Mouse (Mus musculus) spleen, postnatal 4 days (tissue): ENCODE measurements around the gene Gm49450.

Experiments
- DNase-seq, 2 experiments: peaks; one replicate each; pipeline ENCODE4 v3.0.0; 2022; ENCODE audit warnings: low spot score in 2 of 2

The Gm49450 gene

DNA sequence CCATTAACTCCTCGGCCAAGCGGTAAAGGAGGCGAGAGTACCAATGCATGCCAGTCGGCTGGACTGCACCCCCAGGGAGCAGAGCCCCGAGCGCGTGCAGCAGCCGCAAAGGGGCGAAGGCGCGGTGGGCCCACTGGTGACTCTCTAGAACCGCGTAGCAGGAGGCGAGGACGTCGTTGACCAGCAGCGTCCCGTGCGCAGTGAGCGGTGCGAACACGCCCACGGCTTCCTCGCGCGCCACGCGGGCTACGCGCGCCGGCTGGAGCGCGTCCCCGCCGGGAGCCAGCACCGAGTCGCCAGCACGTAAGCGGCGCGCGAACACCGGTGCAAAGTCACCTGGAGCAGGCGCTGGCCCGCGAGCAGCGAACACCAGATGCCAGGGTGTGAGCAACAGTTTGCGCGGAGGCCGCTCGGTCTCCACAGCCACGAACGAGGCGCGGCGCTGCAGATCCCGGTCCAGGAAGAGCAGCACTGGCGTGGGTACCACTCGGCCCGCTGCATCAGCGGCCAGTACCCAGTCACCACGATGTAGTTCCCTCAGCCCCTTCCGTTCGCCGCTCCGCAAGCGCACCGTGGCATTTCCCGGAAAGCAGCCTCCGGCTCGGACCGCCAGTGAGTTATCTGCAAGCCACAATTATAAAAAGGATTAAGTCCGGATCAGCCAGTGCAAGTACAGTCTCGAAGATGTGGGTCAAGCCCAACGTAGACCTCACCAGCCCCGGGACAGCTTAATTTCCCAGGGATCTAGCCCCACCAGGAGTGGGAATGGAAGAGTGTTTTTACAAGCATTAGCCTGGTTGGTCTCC lies 59.2 kb downstream of the Gm49450 start, which contains the start of gene Rhebl1:
TSS of gene Rhebl1 (minus strand) at position 601 of the 806 bp plus-strand sequence.
- DNase-seq = no peak

GRCm38 (mm10) chr15:98893036-98893435 lies 60.3 kb downstream of the Gm49450 start:
- DNase-seq = no peak

- DNase-seq = peak in 1 of 2 experiments; percentile 46
Observed at GRCm38 (mm10) chr15:98891907-98892606, 61.3 kb downstream of the Gm49450 start.

GRCm38 (mm10) chr15:98891198-98891742 lies 62.1 kb downstream of the Gm49450 start:
- DNase-seq = no peak

- DNase-seq = no peak
Observed at GRCm38 (mm10) chr15:98887526-98887925, 65.8 kb downstream of the Gm49450 start.

GRCm38 (mm10) chr15:98886667-98887387 lies 66.5 kb downstream of the Gm49450 start:
- DNase-seq = no peak

- no peak for DNase-seq
Observed at GRCm38 (mm10) chr15:98884106-98884505, 69.2 kb downstream of the Gm49450 start.

DNA sequence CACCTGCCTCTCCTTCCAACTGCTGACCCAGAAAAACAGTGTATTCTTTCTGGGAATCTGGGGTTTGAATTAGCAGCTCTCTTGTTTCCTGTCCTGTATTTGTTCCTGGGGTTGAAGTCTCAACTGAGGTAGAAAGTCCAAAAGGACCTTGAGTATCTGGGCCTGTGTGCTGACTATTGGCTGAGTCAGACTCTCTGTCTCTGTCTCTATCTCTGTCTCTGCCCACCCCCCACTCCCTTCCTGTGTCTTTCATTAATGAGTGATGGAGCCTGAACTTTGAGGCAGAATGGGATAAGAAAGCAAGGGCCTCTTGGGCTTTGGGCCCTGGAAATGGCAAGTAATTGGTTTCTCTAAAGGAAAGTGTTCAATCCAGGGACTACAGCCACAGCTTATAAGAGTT lies 69.7 kb downstream of the Gm49450 start:
- no peak for DNase-seq
